Mouse (Mus musculus) left cerebral cortex, adult 8-10 months (tissue): ENCODE measurements around the gene Trip6. TPM values are rescaled to one million over a fixed set of nuclear protein-coding genes. Genes with fewer than 3 reads are reported as not detected.

Source experiments
- DNase-seq, 2 experiments: peaks; one replicate each; pipeline ENCODE4 v3.0.0; 2022; ENCODE audit warnings: low spot score in 2 of 2
- total RNA-seq, 4 experiments: library from RNA; stranded (reverse); gene quantifications; 2 replicates each; pipeline ENCODE4 v1.2.4; 2022

The Trip6 gene
- 1 to 10 TPM; 3.9 to 7.6 (median 5.1) TPM for total RNA-seq

DNA sequence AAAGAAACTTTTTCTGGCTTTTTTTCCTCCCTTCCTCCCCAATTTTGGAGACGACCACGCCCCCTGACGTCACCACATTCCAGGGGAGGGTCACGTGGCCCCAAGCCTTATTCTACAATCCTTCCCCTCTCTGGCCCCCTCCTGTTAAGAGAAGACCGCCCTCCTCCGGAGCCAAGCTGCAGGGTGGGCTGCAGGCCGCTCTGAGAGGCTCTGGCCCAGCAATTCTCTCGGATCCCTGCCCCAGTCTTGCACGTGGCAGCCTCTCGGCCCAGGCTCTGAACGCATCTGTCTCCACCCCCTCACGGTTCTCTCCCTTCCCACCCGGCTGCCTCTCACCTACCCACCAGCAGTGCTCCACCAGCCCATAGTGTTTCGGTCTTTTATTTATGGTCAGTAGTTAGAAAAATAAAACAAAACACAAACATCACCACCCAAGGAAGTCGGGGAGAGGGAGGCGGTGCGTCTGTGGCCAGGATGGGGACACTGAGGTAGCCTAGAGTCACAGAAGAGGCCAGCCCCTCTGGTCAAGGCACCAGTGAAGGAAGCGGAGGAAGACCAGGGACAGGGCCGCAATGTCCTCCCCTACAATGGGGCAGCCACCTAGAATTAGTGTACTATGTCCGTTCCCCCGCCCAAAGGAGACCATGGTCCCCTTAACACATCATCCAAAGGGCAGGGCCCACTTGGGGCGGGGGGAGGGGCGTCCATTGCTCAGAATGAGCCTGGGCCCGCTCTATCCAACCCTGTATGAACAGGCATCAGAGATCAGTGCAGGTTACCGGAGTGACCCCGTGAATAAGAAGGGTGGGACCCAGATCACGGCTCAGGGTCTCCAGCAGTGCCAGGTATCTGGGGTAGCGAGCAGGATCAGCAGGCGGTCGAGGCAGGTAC, at the start of gene Trip6:
TSS of gene Trip6 (minus strand) at position 212 of the 891 bp plus-strand sequence.
- DNase-seq: no peak

DNA sequence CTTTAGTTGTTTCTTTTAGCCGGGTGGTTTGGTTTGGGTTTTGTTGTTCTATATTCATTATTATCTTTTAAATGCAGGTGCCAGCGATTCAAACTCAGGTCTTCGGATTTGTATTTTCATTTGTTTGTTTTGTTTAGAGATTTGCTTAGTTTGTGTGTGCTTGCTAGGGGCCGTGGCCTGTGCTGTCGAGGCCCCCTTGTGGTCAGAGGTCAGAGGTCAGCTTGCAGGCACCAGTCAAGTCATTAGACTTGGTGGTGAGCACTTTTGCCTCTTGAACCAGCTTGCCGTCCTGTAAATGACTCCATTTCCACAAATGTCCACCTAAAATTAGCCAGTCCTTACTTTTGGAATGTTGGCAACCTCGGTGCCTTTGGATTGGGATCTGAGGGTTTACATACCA, 44.2 kb upstream of the Trip6 start:
- DNase-seq: no peak

DNA sequence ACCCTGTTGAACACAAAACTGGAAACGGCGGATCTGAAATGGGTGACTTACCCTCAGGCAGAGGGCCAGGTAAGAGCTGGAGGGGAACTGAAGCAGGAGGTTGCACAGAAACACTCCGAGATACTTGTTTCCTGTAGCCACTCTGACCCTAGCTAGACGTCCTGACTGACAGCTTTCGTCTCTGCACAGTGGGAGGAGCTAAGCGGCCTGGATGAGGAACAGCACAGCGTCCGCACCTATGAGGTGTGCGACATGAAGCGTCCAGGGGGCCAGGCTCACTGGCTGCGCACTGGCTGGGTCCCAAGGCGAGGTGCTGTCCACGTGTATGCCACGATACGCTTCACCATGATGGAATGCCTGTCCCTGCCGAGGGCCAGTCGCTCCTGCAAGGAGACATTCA, 39.9 kb upstream of the Trip6 start:
- no peak for DNase-seq

DNA sequence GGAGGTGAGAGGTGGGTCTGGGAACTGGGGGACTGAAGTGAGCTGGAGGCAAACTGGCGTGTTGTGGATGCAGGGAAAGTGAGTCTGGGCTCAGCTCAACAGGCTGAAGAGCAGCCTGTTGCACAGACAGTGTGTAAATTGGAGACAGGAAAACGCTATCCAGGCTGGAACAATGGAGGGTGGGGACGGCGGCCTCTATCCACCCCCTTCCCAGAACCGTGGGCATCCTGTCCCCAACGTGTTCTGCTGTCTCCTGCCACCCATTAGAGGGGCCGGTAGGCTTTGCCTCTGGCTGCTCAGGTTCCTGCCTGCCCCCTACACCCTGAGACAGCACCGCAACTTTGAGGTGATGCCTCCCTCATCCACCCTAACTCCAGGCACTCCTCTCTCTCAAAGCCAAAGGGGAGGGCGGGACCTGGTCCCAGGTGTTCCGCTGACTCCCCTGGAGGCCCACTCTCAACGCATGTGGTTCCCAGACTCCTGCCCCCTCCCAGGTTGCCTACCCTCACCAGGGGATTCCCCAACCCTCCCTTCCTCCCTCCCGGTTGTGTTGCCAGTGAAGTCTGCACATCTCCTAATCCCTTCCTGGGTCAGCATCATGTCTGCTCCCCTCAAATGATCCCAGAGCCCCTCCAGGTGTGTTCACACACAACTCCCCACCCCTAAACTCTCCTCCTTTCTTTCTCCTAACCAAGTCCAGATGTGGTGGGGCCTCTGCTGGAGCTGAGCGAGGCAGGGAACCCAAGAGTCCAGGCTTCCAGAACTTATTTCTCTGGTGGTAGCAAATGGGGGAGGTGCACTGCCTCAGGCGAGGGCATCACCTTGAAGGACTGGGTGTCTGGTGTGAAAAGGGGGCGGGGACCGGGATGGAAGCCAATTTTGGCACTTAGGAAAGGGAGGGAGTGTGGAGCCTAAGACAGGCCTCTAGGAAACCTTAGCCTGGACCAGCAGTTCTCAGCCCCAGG, 38.1 kb upstream of the Trip6 start:
- DNase-seq: no peak

DNA sequence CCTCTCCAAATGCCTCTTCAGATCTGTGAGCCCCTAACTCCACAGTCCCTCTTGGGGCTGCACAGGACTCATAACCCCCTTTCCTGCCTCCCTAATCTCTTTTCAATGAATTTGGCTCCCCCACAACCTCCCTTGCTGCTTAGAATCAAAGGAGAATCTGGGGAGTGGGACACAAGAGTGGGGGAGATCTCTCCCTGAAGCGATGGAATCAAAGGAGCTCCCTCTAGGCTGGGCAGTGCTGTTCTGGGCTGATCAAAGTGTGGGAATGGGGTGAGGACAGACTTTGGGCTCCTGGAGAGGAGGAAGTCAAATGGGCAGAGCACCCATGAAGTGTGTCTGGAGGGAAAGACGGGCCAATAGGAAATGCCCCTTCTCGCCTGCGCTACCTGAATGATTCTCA, 37.2 kb upstream of the Trip6 start:
- DNase-seq: no peak

DNA sequence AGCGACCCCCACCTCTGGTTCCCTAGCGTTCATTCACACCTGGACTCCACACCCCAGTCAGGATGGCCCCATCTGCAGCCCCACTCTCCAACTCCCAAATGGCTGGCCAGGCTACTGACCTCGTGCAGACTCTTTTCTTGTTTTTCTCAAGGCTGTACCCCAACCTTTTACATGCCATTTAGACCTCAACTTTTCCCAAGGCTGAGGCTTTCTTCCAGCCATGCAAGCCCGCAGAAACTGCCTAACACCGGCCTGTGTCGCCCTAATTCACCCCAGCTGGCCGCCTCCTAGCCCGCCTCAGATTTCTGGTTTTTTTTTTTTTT, 36.8 kb upstream of the Trip6 start:
- no peak for DNase-seq

DNA sequence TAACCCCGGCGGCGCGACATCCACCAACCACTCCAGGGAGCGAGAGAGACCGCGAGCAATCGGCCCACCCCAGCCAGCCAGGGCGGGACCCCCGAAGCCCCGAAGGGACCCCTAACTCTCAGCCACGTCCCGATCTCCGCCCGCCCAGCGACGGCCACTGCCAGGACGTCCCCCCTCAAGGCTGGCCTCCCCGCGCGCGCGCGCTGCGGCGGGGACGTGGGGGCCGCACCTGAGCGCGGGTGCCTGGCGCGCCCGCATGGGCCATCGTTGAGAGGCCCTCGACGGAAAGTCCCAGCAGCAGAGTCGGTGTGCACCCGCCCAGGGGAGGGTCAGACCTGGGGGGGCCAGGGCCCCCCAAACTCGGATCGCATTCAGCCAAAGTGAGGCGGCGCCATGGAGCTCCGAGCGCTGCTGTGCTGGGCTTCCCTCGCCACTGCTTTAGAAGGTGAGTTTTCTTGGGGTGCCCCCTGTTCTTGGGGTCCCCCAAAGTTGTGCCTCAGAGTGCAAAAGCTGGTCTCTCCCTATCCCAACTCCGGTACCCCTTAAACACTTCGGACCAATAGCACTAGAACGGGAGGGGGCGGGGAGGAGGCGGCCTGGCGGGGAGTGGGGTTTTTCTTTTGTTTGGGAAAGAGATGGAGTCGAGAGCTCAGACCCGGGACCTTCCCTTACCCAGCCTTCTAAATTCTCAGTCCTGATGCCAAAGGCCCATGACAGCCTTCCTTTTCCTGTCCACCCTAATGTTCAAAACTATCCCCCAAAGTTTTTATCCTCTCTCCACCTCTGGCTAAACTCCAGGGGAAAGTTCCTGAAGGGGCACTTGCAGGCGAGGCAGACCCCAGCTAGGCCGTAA, 36.2 kb upstream of the Trip6 start:
- DNase-seq: no peak

DNA sequence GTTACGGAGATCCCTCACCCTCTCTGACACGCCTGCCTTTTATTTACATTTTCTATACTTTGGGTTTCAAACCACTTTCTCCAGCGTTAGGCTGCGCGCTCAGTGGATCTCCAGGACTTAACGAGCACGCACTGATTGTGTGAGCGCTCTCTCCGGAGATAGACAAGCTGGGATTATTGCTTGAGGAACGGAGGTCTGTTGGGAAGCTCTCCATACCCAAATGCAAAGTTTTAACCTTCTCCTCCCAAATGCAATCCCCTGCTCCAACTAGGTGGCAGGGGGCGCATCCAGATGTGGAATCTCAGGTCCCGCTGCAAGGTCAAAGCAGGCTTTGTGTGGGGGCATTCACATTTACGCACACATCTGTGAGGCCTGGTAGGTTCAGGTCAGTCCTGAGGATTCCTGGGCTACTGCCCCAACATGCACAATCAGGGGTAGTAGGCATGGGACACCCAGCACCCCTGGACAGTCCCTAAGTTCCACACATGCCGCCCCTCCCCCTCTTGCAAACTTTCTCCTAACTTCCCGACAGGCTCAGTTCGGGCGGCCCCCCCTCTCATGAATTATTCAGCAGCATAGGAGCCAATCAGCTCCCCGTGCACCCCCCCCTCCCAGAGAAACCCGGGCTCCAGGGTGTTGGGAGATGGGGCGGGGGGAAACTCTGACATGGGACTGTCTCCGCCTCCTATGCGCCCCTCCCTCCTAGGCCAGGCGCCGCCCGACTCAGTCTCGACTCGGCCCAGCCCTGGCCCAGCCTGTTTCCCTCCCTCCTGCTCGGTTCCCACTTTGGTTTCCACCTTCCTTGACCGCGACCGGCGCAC, 35.4 kb upstream of the Trip6 start, which contains the start of gene Ephb4:
TSS of gene Ephb4 (plus strand) at position 726 of the 821 bp plus-strand sequence.
- DNase-seq: peak in 1 of 2 experiments; percentile 61

DNA sequence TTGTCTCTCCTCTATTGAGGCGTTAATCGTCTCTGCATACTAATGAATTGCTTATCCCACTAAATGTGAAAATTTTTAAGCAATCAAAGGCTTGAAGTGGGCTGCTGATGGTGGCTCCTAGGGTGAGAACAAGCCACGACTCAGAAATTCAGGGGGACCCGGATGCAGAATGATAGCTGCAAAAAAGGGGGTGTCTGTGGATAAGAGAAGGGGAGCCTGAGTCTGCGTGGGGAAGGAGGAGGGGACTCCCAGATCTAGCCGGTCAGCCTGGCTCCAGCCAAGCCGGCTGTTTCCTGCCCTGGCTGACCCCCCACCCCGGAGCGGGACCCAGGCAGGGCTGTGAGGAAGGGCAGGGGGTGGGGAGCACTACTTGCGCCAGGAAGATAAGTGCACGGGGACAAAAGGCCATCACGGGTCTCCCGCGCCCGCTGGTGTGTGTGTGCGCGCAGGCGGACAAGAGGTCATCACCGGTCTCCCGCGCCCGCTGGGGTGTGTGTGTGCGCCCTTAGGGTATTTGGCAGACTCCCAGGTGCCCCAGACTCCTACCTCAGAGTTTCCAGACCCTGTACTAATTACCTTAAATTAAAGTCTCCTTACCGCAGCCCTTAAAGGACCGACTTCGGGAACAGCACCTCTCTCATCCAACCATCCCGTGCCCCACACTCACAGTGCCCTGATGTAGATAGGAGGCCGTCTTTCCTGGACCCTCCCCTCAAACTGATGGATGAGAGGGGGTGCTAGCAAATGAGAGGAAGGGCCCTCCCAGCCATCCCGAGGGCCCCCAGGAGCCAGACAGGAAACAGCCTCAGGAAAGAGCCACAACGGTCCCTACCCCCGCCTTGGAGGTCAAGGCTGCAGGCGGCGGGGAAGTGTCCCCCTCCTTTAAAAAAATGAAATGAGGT, 34.5 kb upstream of the Trip6 start:
- DNase-seq: no peak

DNA sequence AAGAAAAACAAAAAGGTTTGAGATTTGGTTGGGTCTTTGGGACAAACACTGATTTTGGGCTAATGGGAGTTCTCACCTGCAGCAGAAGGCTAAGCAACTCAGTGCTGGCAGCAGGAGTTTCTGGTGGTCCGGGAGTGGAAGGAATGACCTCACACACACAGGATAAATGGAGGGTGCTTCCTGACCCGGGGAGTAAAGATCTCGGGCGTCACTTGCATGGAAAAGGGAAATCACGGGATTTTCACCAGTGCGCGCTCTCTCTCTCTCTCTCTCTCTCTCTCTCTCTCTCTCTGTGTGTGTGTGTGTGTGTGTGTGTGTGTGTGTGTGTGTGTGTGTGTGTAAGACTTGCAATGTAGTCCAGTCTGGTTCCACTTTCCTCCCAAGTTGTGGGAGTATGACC, 33.7 kb upstream of the Trip6 start:
- no peak for DNase-seq

DNA sequence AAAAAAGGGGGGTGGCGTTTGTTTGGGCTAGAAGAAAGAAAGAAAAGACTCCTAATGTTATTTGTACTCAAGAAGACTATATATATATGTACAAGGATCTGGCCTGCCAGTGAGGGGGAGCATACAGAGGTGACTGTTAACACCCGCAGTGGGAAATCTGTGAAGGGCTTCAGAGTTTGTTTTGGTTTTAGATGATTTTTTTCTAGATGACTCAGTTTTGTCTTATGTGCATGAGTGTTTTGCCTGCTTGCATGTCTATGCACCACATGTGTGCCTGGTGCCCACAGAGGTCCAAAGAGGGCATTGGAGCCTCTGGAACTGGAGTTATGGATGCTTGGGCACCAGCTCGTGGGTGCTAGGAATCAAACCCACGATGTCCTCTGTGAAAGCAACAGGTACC, 32.8 kb upstream of the Trip6 start:
- no peak for DNase-seq

DNA sequence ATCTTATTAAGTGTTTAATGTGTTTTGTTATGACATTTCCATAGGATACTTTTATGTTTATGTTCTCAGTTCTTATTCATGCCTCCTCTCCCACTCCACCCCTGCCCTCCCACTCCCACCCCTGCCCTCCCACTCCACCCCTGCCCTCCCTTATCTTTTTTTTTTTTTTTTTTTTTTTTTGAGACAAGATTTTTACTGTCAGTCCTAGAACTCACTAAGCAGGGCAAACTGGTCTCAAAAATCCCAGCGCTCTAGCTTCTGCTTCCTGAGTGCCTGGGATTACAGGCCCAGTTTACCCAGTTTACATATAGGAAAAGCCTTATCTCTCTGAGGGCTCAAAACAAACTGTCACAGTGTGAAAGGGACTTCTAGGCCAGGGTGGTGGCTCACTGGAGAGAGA, 32.2 kb upstream of the Trip6 start:
- no peak for DNase-seq

DNA sequence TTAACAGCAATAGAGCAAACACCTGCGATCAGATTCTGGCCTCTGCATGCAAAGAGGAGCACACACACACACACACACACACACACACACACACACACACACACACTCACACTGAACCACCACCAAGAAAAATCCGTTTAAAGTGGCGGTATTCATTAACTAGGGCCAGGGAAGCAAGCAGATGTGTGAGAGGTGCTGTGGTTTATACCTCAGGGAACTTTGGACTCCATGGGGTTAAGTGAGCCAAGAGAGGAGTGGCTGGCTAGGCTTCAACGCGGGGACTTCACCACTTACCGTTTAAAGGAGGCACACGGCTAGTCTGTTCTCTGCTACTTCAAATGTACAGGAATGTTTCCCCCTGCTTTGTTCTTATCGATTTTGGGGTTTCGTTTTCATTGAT, 31.6 kb upstream of the Trip6 start:
- DNase-seq: no peak

DNA sequence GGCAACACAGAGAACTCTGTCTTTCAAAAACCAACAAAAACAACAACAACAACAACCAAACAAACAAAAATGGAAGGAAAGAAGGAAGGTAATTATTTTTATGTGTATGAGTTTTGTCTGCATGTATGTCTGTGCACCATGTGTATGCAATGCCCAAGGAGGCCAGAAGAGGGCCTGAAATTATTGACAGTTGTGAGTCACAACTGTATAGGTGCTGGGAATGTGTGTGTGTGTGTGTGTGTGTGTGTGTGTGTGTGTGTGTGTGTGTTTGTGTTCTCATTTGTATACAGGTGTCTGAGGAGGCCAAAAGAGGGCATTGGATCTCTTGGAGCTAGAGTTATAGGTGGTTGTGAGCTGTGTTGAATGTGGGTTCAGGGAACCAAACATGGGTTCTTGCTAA, 29.7 kb upstream of the Trip6 start:
- no peak for DNase-seq

DNA sequence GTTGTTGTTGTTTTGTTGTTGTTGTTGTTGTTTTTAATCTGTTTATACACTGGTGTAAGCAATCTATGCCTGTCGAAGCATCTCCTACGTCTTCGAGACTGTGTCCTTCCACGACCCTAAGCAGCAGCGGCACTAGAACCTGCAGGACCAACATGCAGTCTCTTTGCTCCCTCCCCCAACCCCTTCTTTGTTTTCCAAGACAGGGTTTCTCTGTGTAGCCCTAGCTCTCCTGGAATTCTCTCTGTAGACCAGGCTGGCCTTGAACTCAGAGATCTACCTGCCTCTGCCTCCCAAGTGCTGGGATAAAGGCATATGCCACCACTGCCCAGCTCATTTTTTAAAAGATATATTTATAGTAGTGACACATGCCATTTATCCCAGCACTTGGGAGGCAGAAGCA, 29.2 kb upstream of the Trip6 start:
- no peak for DNase-seq

DNA sequence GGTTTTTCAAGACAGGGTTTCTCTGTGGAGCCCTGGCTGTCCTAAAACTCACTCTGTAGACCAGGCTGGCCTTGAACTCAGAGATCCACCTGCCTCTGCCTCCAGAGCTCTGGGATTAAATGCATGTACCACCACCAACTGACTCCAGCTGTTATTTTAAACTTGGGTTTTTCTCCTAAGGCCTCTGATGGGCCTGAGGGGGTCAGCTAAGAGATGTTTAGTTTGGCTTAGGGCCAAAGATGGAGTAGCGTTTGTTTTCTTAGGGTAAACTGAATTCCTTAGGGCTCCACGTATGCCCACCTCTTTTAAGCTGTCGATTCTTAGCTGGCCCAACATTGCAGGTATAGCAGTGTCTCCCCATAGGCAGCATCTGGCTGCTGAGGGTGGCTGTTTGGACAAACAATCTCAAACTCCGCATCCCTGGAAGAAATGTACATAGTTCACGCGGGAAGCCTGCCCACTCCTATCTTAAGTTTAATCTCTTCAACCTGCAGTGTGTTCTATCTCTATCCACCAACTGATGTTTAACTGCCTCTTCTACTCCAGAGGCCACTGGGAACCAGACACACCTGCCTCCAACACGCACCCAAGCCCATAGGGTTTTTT, 28.3 kb upstream of the Trip6 start:
- DNase-seq: no peak

DNA sequence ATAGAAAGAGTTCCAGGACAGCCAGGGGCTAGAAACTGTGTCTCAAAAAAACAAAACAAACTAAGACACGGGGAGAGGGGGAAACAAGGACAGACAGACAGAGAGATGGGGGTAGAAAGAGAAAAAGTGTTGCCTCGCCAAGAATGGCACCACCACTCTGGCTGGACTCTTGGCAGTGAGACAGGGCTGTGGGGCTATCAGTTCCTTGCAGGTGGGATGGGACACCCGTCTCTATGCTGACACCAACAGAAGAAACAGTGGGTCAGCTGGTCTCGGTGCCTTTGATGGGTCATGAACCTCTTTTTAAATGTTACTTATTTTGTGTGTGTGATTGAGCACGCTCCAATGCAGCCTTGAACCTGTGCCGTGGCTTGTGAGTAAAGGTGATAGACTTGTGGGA, 26.0 kb upstream of the Trip6 start:
- DNase-seq: no peak

DNA sequence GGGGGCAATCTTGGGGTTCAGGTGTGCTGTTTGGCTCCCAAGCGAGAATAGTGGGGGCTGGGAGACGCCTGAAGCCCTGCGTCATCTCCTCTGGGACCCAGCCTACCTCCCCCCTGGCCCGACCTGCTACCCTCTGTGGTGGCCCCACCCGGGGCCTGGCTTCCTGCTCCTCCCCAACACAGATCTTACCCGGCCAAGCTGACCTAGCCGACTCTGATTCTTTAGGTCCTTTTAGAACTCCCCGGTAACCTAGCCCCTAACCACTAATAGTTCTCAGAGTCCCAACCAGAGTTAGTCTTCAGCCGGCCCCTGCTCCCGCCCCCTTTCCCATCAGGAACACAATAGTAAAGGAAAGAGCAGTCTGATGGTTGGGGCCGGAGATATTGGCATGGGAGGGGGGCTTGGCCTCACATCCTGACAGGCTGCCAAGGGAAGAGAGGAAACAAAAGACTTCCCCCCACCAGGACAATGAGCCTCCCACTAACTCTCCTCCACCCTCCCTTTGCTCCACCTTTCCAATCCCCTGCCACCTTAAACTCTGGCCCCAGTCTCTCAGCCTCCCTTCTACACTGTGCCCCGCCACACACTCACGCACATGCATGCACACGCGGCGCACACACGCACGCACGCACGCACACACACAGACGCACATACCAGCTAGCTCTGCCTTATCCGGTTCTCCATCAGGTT, 25.2 kb upstream of the Trip6 start:
- DNase-seq: no peak
